Mouse (Mus musculus) lung, postnatal 0 days (tissue): ENCODE measurements around the gene Chrd. TPM values are rescaled to one million over a fixed set of nuclear protein-coding genes. Genes with fewer than 3 reads are reported as not detected.

Source experiments
- ATAC-seq: fragments of 200-750 bp; cut with Nextera tagmentation; 2 replicates; pipeline ENCODE4 v1.8.0; 2017; ENCODE audit warnings: moderate library complexity
- DNase-seq: peaks from one replicate; pipeline ENCODE4 v3.0.0-alpha.2; 2016; ENCODE audit warnings: low spot score
- H3K27ac ChIP-seq: fragments of 300-500 bp; sonication (generic); 2 replicates; pipeline ENCODE4 v1.5.1; 2014; ENCODE audit warnings: antibody characterized with exemption, mild to moderate bottlenecking, low read length, mixed read lengths
- H3K27me3 ChIP-seq: fragments of 300-500 bp; sonication (generic); replicated peaks from 2 replicates; pipeline ENCODE4 v1.6.1; 2014; ENCODE audit warnings: low read length, mixed read lengths; ENCODE audit not compliant: insufficient read depth
- H3K36me3 ChIP-seq: fragments of 300-500 bp; sonication (generic); 2 replicates; pipeline ENCODE4 v1.6.1; 2014; ENCODE audit warnings: low read length, mixed read lengths; ENCODE audit not compliant: insufficient read depth
- H3K4me1 ChIP-seq: fragments of 300-500 bp; sonication (generic); 2 replicates; pipeline ENCODE4 v1.6.1; 2014; ENCODE audit warnings: antibody characterized with exemption, low read depth, low read length, mixed read lengths; ENCODE audit not compliant: insufficient read depth
- H3K4me2 ChIP-seq: fragments of 300-500 bp; sonication (generic); replicated peaks from 2 replicates; pipeline ENCODE4 v1.6.1; 2014; ENCODE audit warnings: low read depth, mild to moderate bottlenecking, low read length, moderate library complexity, mixed read lengths
- H3K4me3 ChIP-seq: fragments of 300-500 bp; sonication (generic); 2 replicates; pipeline ENCODE4 v1.5.1; 2014; ENCODE audit warnings: low read depth, low read length
- H3K9ac ChIP-seq: fragments of 300-500 bp; sonication (generic); replicated peaks from 2 replicates; pipeline ENCODE4 v1.6.1; 2014; ENCODE audit warnings: low read depth, mild to moderate bottlenecking
- H3K9me3 ChIP-seq: fragments of 300-500 bp; sonication (generic); 2 replicates; pipeline ENCODE4 v1.6.1; 2016; ENCODE audit warnings: low read length, mixed read lengths
- CTCF ChIP-seq: IDR thresholded peaks from 2 replicates; pipeline ENCODE4 v1.5.1; 2016; ENCODE audit warnings: antibody characterized with exemption, mild to moderate bottlenecking
- EP300 ChIP-seq: IDR thresholded peaks from 2 replicates; pipeline ENCODE4 v1.6.1; 2016; ENCODE audit warnings: antibody characterized with exemption, mild to moderate bottlenecking, control low read depth
- WGBS: fragments of 180-500 bp; shearing (Covaris S2); extraction: QIAGEN DNeasy Blood & Tissue Kit; methylation state at CpG from one replicate; pipeline ENCODE4 v1.1.7; 2014; 5-methylcytosine and 5-hydroxymethylcytosine counted together
- polyA plus RNA-seq: library from polyadenylated mRNA; unstranded; fragments of >200 nt; fragmentation: Nextera tagmentation; extraction: Ambion mirVana; gene quantifications from 2 replicates; pipeline ENCODE4 v1.2.1, GENCODE M21; 2015

The Chrd gene
- polyA plus RNA-seq, 1 experiment from 2014 or later: 1.7 TPM

GRCm38 (mm10) chr16:20694781-20695180 lies 38.1 kb upstream of the Chrd start:
- peak; percentile 69 for DNase-seq
- 54% methylated on average over 8 of the region's 8 CpGs for WGBS
- Histone ChIP-seq H3K4me2 (no peak overlapping the region), H3K4me3 (no peak overlapping the region), H3K27ac (no peak overlapping the region), H3K4me1 (peaks cover 12% of the 10 kb centered on the region; the same call in 1 of the 2 replicates), H3K9ac (no peak overlapping the region), H3K27me3 (no peaks in the 10 kb centered on the region), H3K9me3 (no peaks in the 10 kb centered on the region), H3K36me3 (0 out of 2 replicates have a peak, but pooled peaks cover 9% of the 10 kb centered on the region)
- ATAC-seq: peak; percentile 7; the same call in 1 of the 2 replicates
- TF ChIP-seq EP300 (no peak), CTCF (no peak)

DNA sequence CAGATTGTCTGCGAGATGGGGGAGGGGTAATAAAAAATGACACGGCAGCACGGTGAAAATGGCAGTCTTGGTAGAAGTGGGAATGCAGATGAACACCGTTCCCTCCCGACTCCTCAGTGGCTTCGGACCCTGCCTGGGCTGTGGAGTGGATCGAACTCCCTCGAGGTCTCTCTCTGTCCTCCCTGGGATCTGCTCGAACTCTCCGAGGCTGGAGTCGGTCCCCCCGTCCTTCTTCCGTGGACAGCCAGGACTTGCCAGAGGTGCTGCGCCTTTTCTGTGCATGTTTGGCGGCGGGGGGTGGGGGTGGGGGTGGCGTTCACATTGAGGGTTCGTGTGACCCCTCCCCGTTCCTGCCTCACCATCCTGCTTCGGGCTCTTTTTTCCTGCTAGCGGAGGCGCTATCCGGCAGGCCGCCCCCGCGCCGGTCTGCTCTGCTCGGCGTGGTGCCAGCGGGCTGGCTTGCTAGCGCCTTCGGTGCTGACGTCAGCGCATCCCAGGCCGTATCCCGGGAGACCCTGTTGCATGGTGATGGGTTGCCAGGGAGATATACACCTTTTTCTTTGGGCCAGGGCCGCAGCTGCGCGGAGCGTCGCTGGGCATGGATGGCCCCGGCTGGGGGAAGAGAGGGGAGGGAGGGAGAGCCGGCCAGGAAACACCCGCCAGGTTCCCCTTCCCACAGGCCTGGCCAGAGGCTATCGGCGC lies 37.2 kb upstream of the Chrd start:
- H3K27ac ChIP-seq: no peak overlapping the region
- H3K36me3 ChIP-seq: 0 out of 2 replicates have a peak, but pooled peaks cover 6% of the 10 kb centered on the region
- no peaks in the 10 kb centered on the region for H3K9me3 ChIP-seq
- H3K9ac ChIP-seq: 0 out of 2 replicates have a peak overlapping the region, but pooled peaks have one; percentile 8
- 6% methylated on average over 45 of the region's 46 CpGs for WGBS
- no peak for TF ChIP-seq CTCF
- TF ChIP-seq EP300: no peak
- peak overlapping the region; percentile 23 for H3K4me3 ChIP-seq
- DNase-seq (peak; percentile 84), ATAC-seq (peak; percentile 57)
- peak overlapping the region; percentile 50 for H3K4me2 ChIP-seq
- no peaks in the 10 kb centered on the region for H3K27me3 ChIP-seq
- H3K4me1 ChIP-seq: peaks cover 12% of the 10 kb centered on the region; the same call in 1 of the 2 replicates

DNA sequence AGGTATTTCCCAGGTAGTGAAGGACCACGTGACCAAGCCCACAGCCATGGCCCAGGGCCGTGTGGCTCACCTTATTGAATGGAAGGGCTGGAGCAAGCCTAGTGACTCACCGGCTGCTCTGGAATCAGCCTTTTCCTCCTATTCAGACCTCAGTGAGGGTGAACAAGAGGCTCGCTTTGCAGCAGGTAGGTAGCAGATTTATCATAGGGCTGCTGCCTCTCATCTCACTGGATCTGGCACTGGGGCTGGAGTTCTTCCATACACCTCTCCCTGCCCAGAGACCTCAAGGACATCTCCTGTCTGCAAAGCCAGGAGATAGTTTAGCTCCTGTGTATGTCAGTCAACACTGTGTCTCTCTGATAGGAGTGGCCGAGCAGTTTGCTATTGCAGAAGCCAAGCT lies 33.7 kb upstream of the Chrd start:
- H3K36me3 ChIP-seq: 0 out of 2 replicates have a peak, but pooled peaks cover 5% of the 10 kb centered on the region
- H3K9me3 ChIP-seq: no peaks in the 10 kb centered on the region
- peaks cover 12% of the 10 kb centered on the region; the same call in 1 of the 2 replicates for H3K4me1 ChIP-seq
- H3K4me2 ChIP-seq: no peak overlapping the region
- H3K27ac ChIP-seq: no peak overlapping the region
- DNase-seq (no peak), ATAC-seq (no peak)
- no peak overlapping the region for H3K9ac ChIP-seq
- 79% methylated on average over 5 of the region's 5 CpGs for WGBS
- H3K4me3 ChIP-seq: no peak overlapping the region
- TF ChIP-seq CTCF: no peak
- TF ChIP-seq EP300: no peak
- no peaks in the 10 kb centered on the region for H3K27me3 ChIP-seq

DNA sequence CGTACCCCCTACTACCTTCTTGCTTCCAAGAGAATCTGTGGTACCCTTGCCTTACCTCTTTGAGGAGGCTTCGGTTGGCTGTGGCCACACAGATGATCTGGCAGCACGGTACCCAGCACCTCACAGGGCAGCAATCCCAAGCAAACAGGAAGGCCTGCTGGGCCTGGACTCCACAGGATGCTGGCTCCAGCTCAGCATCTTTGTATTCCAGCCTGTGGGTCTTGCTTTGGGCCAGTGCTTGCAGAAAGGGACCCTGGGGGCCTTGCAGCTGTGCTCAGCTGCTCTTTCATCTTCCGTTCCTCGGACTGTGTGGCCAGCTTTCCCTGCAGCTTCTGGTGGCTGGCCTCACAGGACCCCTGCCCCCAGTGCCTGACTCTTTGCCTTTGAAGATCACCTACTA lies 32.9 kb upstream of the Chrd start:
- no peak for TF ChIP-seq EP300
- TF ChIP-seq CTCF: no peak
- no peak overlapping the region for H3K27ac ChIP-seq
- no peak overlapping the region for H3K4me3 ChIP-seq
- H3K4me1 ChIP-seq: peaks cover 6% of the 10 kb centered on the region; the same call in 1 of the 2 replicates
- no peak for DNase-seq
- H3K9me3 ChIP-seq: no peaks in the 10 kb centered on the region
- no peak overlapping the region for H3K4me2 ChIP-seq
- 0 out of 2 replicates have a peak, but pooled peaks cover 5% of the 10 kb centered on the region for H3K36me3 ChIP-seq
- ATAC-seq: no peak
- WGBS: 60% methylated on average over 5 of the region's 5 CpGs
- no peak overlapping the region for H3K9ac ChIP-seq
- no peaks in the 10 kb centered on the region for H3K27me3 ChIP-seq

DNA sequence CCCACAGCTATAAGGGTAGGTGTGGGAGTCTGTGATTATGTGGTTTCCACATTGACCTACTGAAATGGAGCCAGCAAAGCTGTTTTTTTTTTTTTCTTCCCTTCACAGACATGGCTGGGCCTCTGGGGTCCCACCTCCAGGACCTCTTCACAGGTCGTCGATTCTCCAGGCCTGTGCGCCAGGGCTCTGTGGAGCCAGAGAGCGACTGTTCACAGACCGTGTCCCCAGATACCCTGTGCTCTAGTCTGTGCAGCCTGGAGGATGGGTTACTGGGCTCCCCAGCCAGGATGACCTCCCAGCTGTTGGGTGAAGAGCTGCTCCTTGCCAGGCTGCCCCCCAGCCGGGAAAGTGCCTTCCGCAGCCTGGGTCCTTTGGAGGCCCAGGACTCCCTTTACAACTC lies 31.6 kb upstream of the Chrd start:
- Histone ChIP-seq H3K36me3 (0 out of 2 replicates have a peak, but pooled peaks cover 5% of the 10 kb centered on the region), H3K4me1 (no peaks in the 10 kb centered on the region), H3K4me3 (no peak overlapping the region), H3K27me3 (no peaks in the 10 kb centered on the region), H3K9ac (no peak overlapping the region), H3K9me3 (no peaks in the 10 kb centered on the region), H3K27ac (no peak overlapping the region), H3K4me2 (no peak overlapping the region)
- TF ChIP-seq CTCF: no peak
- TF ChIP-seq EP300: no peak
- ATAC-seq: no peak
- 65% methylated on average over 7 of the region's 7 CpGs for WGBS
- DNase-seq: no peak

DNA sequence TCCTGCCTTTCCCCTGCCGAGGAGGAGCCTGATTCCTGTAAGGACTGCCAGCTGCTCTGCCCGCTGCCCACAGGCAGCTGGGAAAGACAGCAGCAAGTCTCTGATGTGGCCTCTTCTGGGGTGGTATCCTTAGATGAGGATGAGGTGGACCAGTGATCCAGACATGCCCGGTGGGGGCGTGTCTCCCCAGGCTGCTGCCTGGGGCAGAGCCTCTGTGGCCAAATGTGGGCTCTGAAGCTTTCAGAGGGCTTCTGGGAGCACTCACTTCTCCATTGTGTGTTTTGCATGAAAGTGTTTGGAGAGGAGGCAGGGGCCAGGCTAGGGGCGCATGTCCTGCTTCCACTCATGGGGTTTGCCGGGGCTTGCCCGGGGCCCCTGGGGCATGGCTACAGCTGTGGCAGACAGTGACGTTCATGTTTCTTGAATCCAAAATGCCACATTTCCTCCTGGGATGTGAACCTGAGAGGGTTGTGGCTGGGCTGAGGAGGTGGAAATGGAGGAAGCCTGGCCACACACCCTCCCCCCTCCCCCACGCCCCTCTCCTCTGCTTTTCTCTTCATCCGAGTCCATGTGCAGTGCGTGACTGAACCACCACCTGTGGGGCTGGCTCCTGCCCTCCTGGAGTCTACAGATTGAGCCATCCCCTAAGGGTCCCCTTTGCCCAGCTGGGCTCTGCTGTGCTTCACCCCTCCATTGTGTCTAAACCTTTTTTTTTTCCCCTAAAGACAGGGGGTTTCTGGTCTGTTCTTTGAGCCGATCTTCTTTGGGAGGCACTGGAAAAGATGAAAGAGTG lies 31.0 kb upstream of the Chrd start:
- Histone ChIP-seq H3K4me2 (no peak overlapping the region), H3K4me3 (no peak overlapping the region), H3K36me3 (0 out of 2 replicates have a peak, but pooled peaks cover 5% of the 10 kb centered on the region), H3K4me1 (no peaks in the 10 kb centered on the region), H3K27ac (no peak overlapping the region), H3K27me3 (no peaks in the 10 kb centered on the region), H3K9me3 (no peaks in the 10 kb centered on the region), H3K9ac (no peak overlapping the region)
- WGBS: 41% methylated on average over 12 of the region's 12 CpGs
- TF ChIP-seq EP300 (no peak), CTCF (no peak)
- no peak for ATAC-seq
- DNase-seq: no peak
